11 mouse cellular contexts compared by ENCODE assay signal in the genomic region with DNA sequence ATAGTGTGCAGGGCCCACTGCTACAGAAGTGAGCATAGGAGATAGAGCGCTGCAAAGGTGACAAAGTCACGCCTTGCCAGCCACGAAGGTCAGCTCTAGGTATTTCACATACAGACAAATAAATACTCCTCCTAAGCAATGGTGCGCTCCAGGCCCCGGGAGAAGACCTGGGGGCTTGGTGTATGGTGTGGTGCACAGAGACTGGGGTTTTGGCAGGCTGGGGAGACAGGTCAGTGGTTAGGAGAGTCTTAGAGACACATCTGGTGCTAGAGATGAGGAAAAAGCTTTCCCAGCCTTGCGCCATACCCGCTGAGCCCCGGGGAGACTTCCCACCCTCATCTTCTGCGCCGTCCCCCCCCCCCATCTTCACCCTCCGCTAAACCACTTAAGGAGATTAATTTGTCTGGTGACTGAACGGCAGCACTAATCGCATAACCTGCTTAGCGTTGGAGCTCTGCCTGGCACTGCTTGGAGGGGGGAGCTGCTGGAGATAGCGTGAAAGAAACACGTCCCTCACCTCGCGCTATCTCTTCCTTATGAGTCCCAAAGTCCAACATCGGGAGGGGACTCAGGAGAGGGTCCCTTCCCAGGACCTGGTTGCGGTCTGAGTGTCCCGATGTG. TPM values are rescaled to one million over a fixed set of nuclear protein-coding genes. Genes with fewer than 3 reads are reported as not detected.
DNase-seq lines count a peak whose midpoint lies in the region; ATAC-seq lines count a peak whose summit lies in the region.
"Had no signal": no experiment of that assay in that cellular context is flagged by ENCODE, and none has a peak within 500 bp of the region (broad histone marks: within the 10 kb centered on the region; RNA-seq: fewer than 3 reads in every experiment).

No protein-coding gene starts in this region.

- H3K36me3 ChIP-seq in limb, embryonic 11.5 days (ENCODE audit: control insufficient read depth, insufficient read depth, low read length): no peaks in the 10 kb centered on the region
- no peaks in the 10 kb centered on the region for H3K36me3 ChIP-seq in limb, embryonic 10.5 days
- peaks cover 47% of the 10 kb centered on the region for H3K36me3 ChIP-seq in midbrain, embryonic 10.5 days

- no peak overlapping the region for H3K27ac ChIP-seq in limb, embryonic 11.5 days (replicated peaks; ENCODE audit: low read depth, low read length)
- no peak overlapping the region for H3K27ac ChIP-seq in limb, embryonic 10.5 days
- peak overlapping the region; percentile 76 for H3K27ac ChIP-seq in midbrain, embryonic 10.5 days (replicated peaks)
- H3K27ac ChIP-seq: kidney, postnatal 0 days had no signal

- H3K4me2 ChIP-seq in limb, embryonic 11.5 days (ENCODE audit: low read depth, severe bottlenecking): no peak overlapping the region

- no peaks in the 10 kb centered on the region for H3K4me1 ChIP-seq in limb, embryonic 11.5 days (ENCODE audit: control insufficient read depth, insufficient read depth, low read length)
- peaks cover 38% of the 10 kb centered on the region for H3K4me1 ChIP-seq in limb, embryonic 10.5 days
- peaks cover 57% of the 10 kb centered on the region for H3K4me1 ChIP-seq in midbrain, embryonic 10.5 days

- H3K27me3 ChIP-seq in limb, embryonic 11.5 days (ENCODE audit: control insufficient read depth, insufficient read depth, low read length): no peaks in the 10 kb centered on the region
- H3K27me3 ChIP-seq in limb, embryonic 10.5 days (ENCODE audit: low read depth, poor library complexity, severe bottlenecking): peaks cover 9% of the 10 kb centered on the region; the same call in 1 of the 2 replicates
- H3K27me3 ChIP-seq in midbrain, embryonic 10.5 days (ENCODE audit: low read depth, poor library complexity, severe bottlenecking): peaks cover 53% of the 10 kb centered on the region

- ATAC-seq in cerebellum, adult (ENCODE audit: insufficient number of reproducible peaks, low FRiP score, low TSS enrichment): no peak
- ATAC-seq in limb, embryonic 11.5 days (ENCODE audit: insufficient number of reproducible peaks, low FRiP score, low TSS enrichment, low read depth): no peak
- ATAC-seq in CD4-positive, CD25-positive, alpha-beta regulatory T cell, adult 4 months: no peak

- H3K9ac ChIP-seq in limb, embryonic 11.5 days (ENCODE audit: low read length): peak overlapping the region; percentile 7; the same call in 1 of the 2 replicates

- H3K9me3 ChIP-seq in limb, embryonic 11.5 days (ENCODE audit: control insufficient read depth, low read length): no peaks in the 10 kb centered on the region
- no peaks in the 10 kb centered on the region for H3K9me3 ChIP-seq in limb, embryonic 10.5 days (replicated peaks)
- no peaks in the 10 kb centered on the region for H3K9me3 ChIP-seq in midbrain, embryonic 10.5 days (replicated peaks)

- 50% methylated on average over 21 of the region's 21 CpGs for WGBS in limb, embryonic 11.5 days
- 56% methylated on average over 21 of the region's 21 CpGs for WGBS in limb, embryonic 10.5 days
- 17% methylated on average over 21 of the region's 21 CpGs for WGBS in midbrain, embryonic 10.5 days

- H3K4me3 ChIP-seq in limb, embryonic 11.5 days (ENCODE audit: low read depth, low read length): no peak overlapping the region
- H3K4me3 ChIP-seq in limb, embryonic 10.5 days: no peak overlapping the region
- peak overlapping the region; percentile 39 for H3K4me3 ChIP-seq in midbrain, embryonic 10.5 days

- peak; percentile 37 to 45 for DNase-seq in cerebellum, postnatal 10 days
- no peak for DNase-seq in limb, embryonic 11.5 days (ENCODE audit: low spot score)
- DNase-seq in limb, embryonic 10.5 days (ENCODE audit: low spot score): no peak
- peak; percentile 52 for DNase-seq in midbrain, embryonic 10.5 days (ENCODE audit: low spot score)
- peak; percentile 89 for DNase-seq in retina, postnatal 1 day
- no peak for DNase-seq in thymus, postnatal 36 days
- DNase-seq: cerebellum, postnatal 36 days; lung, postnatal 36 days had no signal

RNA-seq across cellular contexts. Expression of a gene that starts 39.4 kb away (rescaled TPM):
- 111 and 121 TPM in 2 replicates for polyA plus RNA-seq in limb, embryonic 11.5 days (2014; fragmentation: Nextera tagmentation; extraction: Ambion mirVana)
- polyA plus RNA-seq in limb, embryonic 10.5 days (2016; fragmentation: Nextera tagmentation; extraction: Ambion mirVana): 109 and 113 TPM in 2 replicates
- 105 and 118 TPM in 2 replicates for polyA plus RNA-seq in midbrain, embryonic 10.5 days (2016; fragmentation: Nextera tagmentation; extraction: Ambion mirVana)
- polyA plus RNA-seq in CD4-positive, CD25-positive, alpha-beta regulatory T cell, adult 4 months (2017; shearing (Covaris generic)): 10 to 100 TPM; 68.2 to 75.9 TPM

Comparison
In these comparisons a context has a peak if more than half of its experiments do, and no peak if none do; other contexts are left out.
1. DNase-seq: peak in cerebellum, postnatal 10 days (2 of 2), midbrain, embryonic 10.5 days (single experiment) and retina, postnatal 1 day (single experiment); none in limb, embryonic 11.5 days (single experiment), limb, embryonic 10.5 days (single experiment) and thymus, postnatal 36 days (0 of 2).